Mouse (Mus musculus) forebrain, embryonic 15.5 days (tissue): ENCODE measurements around the gene Psg16. TPM values are rescaled to one million over a fixed set of nuclear protein-coding genes. Genes with fewer than 3 reads are reported as not detected.
A peak's percentile ranks its signal among the peaks of the same experiment; 100 is the strongest.

Experiments used
- ATAC-seq: fragments of 200-750 bp; cut with Nextera tagmentation; replicated peaks from 2 replicates; pipeline ENCODE4 v1.8.0; 2017; ENCODE audit warnings: mild to moderate bottlenecking, moderate TSS enrichment, moderate library complexity
- H3K27ac ChIP-seq: fragments of 300-500 bp; sonication (generic); replicated peaks from 2 replicates; pipeline ENCODE4 v1.5.1; 2015; ENCODE audit warnings: mild to moderate bottlenecking, inconsistent platforms
- H3K27me3 ChIP-seq: fragments of 300-500 bp; sonication (generic); 2 replicates; pipeline ENCODE4 v1.6.1; 2015; ENCODE audit warnings: inconsistent platforms
- H3K36me3 ChIP-seq: fragments of 300-500 bp; sonication (generic); 2 replicates; pipeline ENCODE4 v1.6.1; 2015; ENCODE audit warnings: mild to moderate bottlenecking, inconsistent platforms
- H3K4me1 ChIP-seq: fragments of 300-500 bp; sonication (generic); 2 replicates; pipeline ENCODE4 v1.6.1; 2015; ENCODE audit warnings: inconsistent platforms
- H3K4me2 ChIP-seq: fragments of 300-500 bp; sonication (generic); replicated peaks from 2 replicates; pipeline ENCODE4 v1.6.1; 2015; ENCODE audit warnings: mild to moderate bottlenecking, inconsistent platforms
- H3K4me3 ChIP-seq: fragments of 300-500 bp; sonication (generic); 2 replicates; pipeline ENCODE4 v1.5.1; 2015; ENCODE audit warnings: mild to moderate bottlenecking, inconsistent platforms
- H3K9ac ChIP-seq: fragments of 300-500 bp; sonication (generic); replicated peaks from 2 replicates; pipeline ENCODE4 v1.6.1; 2015; ENCODE audit warnings: mild to moderate bottlenecking, inconsistent platforms
- H3K9me3 ChIP-seq: fragments of 300-500 bp; sonication (generic); 2 replicates; pipeline ENCODE4 v1.6.1; 2016; ENCODE audit warnings: inconsistent platforms
- WGBS: fragments of 180-500 bp; shearing (Covaris S2); methylation state at CpG from one replicate; pipeline ENCODE4 v1.1.7; 2015; ENCODE audit warnings: mixed read lengths; 5-methylcytosine and 5-hydroxymethylcytosine counted together
- polyA plus RNA-seq: library from polyadenylated mRNA; unstranded; fragments of >200 nt; fragmentation: Nextera tagmentation; extraction: Ambion mirVana; gene quantifications from 2 replicates; pipeline ENCODE4 v1.2.1, GENCODE M21; 2015

Gene Psg16
- polyA plus RNA-seq, 1 experiment from 2014 or later: 1.7 TPM

- WGBS: 95% methylated on average over 7 of the region's 7 CpGs
- H3K27ac ChIP-seq: no peak overlapping the region
- H3K9ac ChIP-seq: no peak overlapping the region
- no peaks in the 10 kb centered on the region for H3K9me3 ChIP-seq
- H3K36me3 ChIP-seq: no peaks in the 10 kb centered on the region; the same call in 1 of the 2 replicates
- H3K4me3 ChIP-seq: no peak overlapping the region
- H3K4me2 ChIP-seq: no peak overlapping the region
- H3K4me1 ChIP-seq: no peaks in the 10 kb centered on the region
- ATAC-seq: no peak
- no peaks in the 10 kb centered on the region for H3K27me3 ChIP-seq
Observed at GRCm38 (mm10) chr7:17039373-17039772, 34.5 kb upstream of the Psg16 start.

GRCm38 (mm10) chr7:17045743-17046142 lies 28.1 kb upstream of the Psg16 start:
- H3K36me3 ChIP-seq: no peaks in the 10 kb centered on the region
- no peak overlapping the region for H3K9ac ChIP-seq
- no peak overlapping the region for H3K4me2 ChIP-seq
- H3K4me1 ChIP-seq: no peaks in the 10 kb centered on the region
- no peaks in the 10 kb centered on the region for H3K9me3 ChIP-seq
- no peak overlapping the region for H3K27ac ChIP-seq
- no peak for ATAC-seq
- 21% methylated on average over 1 of the region's 1 CpGs for WGBS
- H3K4me3 ChIP-seq: no peak overlapping the region
- no peaks in the 10 kb centered on the region for H3K27me3 ChIP-seq

GRCm38 (mm10) chr7:17047041-17047682 lies 26.7 kb upstream of the Psg16 start:
- Histone ChIP-seq H3K4me1 (no peaks in the 10 kb centered on the region), H3K9me3 (no peaks in the 10 kb centered on the region), H3K4me2 (no peak overlapping the region), H3K4me3 (no peak overlapping the region), H3K9ac (no peak overlapping the region), H3K36me3 (no peaks in the 10 kb centered on the region), H3K27ac (no peak overlapping the region), H3K27me3 (no peaks in the 10 kb centered on the region)
- no peak for ATAC-seq
- 82% methylated on average over 5 of the region's 5 CpGs for WGBS

- H3K9ac ChIP-seq: no peak overlapping the region
- H3K4me3 ChIP-seq: no peak overlapping the region
- WGBS: 86% methylated on average over 10 of the region's 10 CpGs
- H3K36me3 ChIP-seq: no peaks in the 10 kb centered on the region
- no peak overlapping the region for H3K27ac ChIP-seq
- no peak for ATAC-seq
- H3K4me1 ChIP-seq: no peaks in the 10 kb centered on the region
- no peak overlapping the region for H3K4me2 ChIP-seq
- H3K9me3 ChIP-seq: no peaks in the 10 kb centered on the region
- H3K27me3 ChIP-seq: no peaks in the 10 kb centered on the region
Observed at GRCm38 (mm10) chr7:17048431-17049190, 25.2 kb upstream of the Psg16 start.

GRCm38 (mm10) chr7:17050491-17050890 lies 23.3 kb upstream of the Psg16 start:
- no peaks in the 10 kb centered on the region for H3K27me3 ChIP-seq
- 0 out of 2 replicates have a peak, but pooled peaks have one; percentile 30 for ATAC-seq

GRCm38 (mm10) chr7:17050933-17051594 lies 22.8 kb upstream of the Psg16 start:
- Histone ChIP-seq H3K9me3 (no peaks in the 10 kb centered on the region), H3K4me2 (no peak overlapping the region), H3K36me3 (no peaks in the 10 kb centered on the region), H3K4me3 (no peak overlapping the region), H3K27ac (no peak overlapping the region), H3K9ac (no peak overlapping the region), H3K4me1 (peaks cover 6% of the 10 kb centered on the region), H3K27me3 (no peaks in the 10 kb centered on the region)
- ATAC-seq: no peak
- 13% methylated on average over 15 of the region's 17 CpGs for WGBS

More at GRCm38 (mm10) chr7:17050491-17050890, 23.3 kb upstream of the Psg16 start:
- Histone ChIP-seq H3K4me1 (peaks cover under 1% of the 10 kb centered on the region; the same call in 1 of the 2 replicates), H3K9ac (no peak overlapping the region), H3K9me3 (no peaks in the 10 kb centered on the region), H3K4me3 (no peak overlapping the region), H3K4me2 (no peak overlapping the region), H3K36me3 (no peaks in the 10 kb centered on the region), H3K27ac (no peak overlapping the region)
- WGBS: 68% methylated on average over 11 of the region's 11 CpGs

- no peak for ATAC-seq
Observed at GRCm38 (mm10) chr7:17054325-17054989, 19.4 kb upstream of the Psg16 start.

GRCm38 (mm10) chr7:17055287-17055946 lies 18.4 kb upstream of the Psg16 start:
- WGBS: 93% methylated on average over 4 of the region's 4 CpGs
- Histone ChIP-seq H3K9ac (peak overlapping the region; percentile 44; the same call in 1 of the 2 replicates), H3K9me3 (no peaks in the 10 kb centered on the region), H3K36me3 (no peaks in the 10 kb centered on the region), H3K4me3 (peak overlapping the region; percentile 53), H3K27me3 (no peaks in the 10 kb centered on the region), H3K27ac (0 out of 2 replicates have a peak overlapping the region, but pooled peaks have one; percentile 75), H3K4me1 (peaks cover 43% of the 10 kb centered on the region), H3K4me2 (peak overlapping the region; percentile 76)
- peak; percentile 2 for ATAC-seq

More at GRCm38 (mm10) chr7:17054325-17054989, 19.4 kb upstream of the Psg16 start:
- no peak overlapping the region for H3K4me2 ChIP-seq
- WGBS: 93% methylated on average over 16 of the region's 16 CpGs
- H3K9me3 ChIP-seq: no peaks in the 10 kb centered on the region
- no peak overlapping the region for H3K9ac ChIP-seq
- H3K4me3 ChIP-seq: no peak overlapping the region
- H3K27ac ChIP-seq: no peak overlapping the region
- H3K36me3 ChIP-seq: no peaks in the 10 kb centered on the region
- H3K27me3 ChIP-seq: no peaks in the 10 kb centered on the region
- H3K4me1 ChIP-seq: peaks cover 33% of the 10 kb centered on the region

GRCm38 (mm10) chr7:17056081-17056581 lies 17.7 kb upstream of the Psg16 start:
- WGBS: under 1% methylated on average over 38 of the region's 42 CpGs
- peak overlapping the region; percentile 76 for H3K4me2 ChIP-seq
- peaks cover 50% of the 10 kb centered on the region for H3K4me1 ChIP-seq

GRCm38 (mm10) chr7:17056601-17057523 lies 17.0 kb upstream of the Psg16 start:
- Histone ChIP-seq H3K27me3 (no peaks in the 10 kb centered on the region), H3K4me3 (peak overlapping the region; percentile 53)

More at GRCm38 (mm10) chr7:17056081-17056581, 17.7 kb upstream of the Psg16 start:
- Histone ChIP-seq H3K36me3 (no peaks in the 10 kb centered on the region), H3K4me3 (peak overlapping the region; percentile 53), H3K9me3 (no peaks in the 10 kb centered on the region), H3K27me3 (no peaks in the 10 kb centered on the region), H3K9ac (peak overlapping the region; percentile 44), H3K27ac (peak overlapping the region; percentile 75)
- peak; percentile 87 for ATAC-seq

More at GRCm38 (mm10) chr7:17056601-17057523, 17.0 kb upstream of the Psg16 start:
- 30% methylated on average over 14 of the region's 14 CpGs for WGBS
- Histone ChIP-seq H3K9me3 (no peaks in the 10 kb centered on the region), H3K36me3 (no peaks in the 10 kb centered on the region), H3K4me1 (peaks cover 54% of the 10 kb centered on the region), H3K4me2 (peak overlapping the region; percentile 76), H3K27ac (peak overlapping the region; percentile 75), H3K9ac (peak overlapping the region; percentile 44)
- ATAC-seq: peak; percentile 9
